Mouse (Mus musculus): ENCODE results near the gene Igsf21. TPM values are rescaled to one million over a fixed set of nuclear protein-coding genes. Genes with fewer than 3 reads are reported as not detected.

The Igsf21 gene
- total and polyA plus RNA-seq, 2 experiments = not detected

- H3K36me3 ChIP-seq (ENCODE audit: control insufficient read depth, insufficient read depth, low read length) = no peaks in the 10 kb centered on the region
- no peaks in the 10 kb centered on the region for H3K79me2 ChIP-seq (ENCODE audit: control insufficient read depth, insufficient read depth, low read length)
- no peaks in the 10 kb centered on the region for H3K4me1 ChIP-seq (ENCODE audit: control insufficient read depth, insufficient read depth, low read length)
- no peak overlapping the region for H3K9ac ChIP-seq (ENCODE audit: low read depth, low read length)
- no peak overlapping the region for H3K4me3 ChIP-seq (ENCODE audit: insufficient read depth, low read depth, low read length)
- H3K27ac ChIP-seq (replicated peaks; ENCODE audit: insufficient read depth, low read depth, low read length) = no peak overlapping the region
- DNase-seq (ENCODE audit: extremely low read depth, low read depth, low spot score) = no peak
- TF ChIP-seq CTCF (IDR thresholded peaks at IDR 0.05; ENCODE audit: low read depth, low read length) (no peak; the same call in 1 of the 2 replicates), POLR2A (IDR thresholded peaks at IDR 0.05; ENCODE audit: extremely low read depth, insufficient read depth, low read length) (no peak)
- H3K27me3 ChIP-seq (ENCODE audit: control insufficient read depth, insufficient read depth, low read length) = no peaks in the 10 kb centered on the region
- 59% methylated on average over 9 of the region's 9 CpGs for WGBS
These were observed 106.1 kb downstream of the Igsf21 start for GRCm38 (mm10) chr4:140140485-140140884.

GRCm38 (mm10) chr4:140138846-140139245 is 107.7 kb downstream of the Igsf21 start:
- Histone ChIP-seq H3K79me2 (ENCODE audit: control insufficient read depth, insufficient read depth, low read length) (no peaks in the 10 kb centered on the region), H3K4me3 (ENCODE audit: insufficient read depth, low read depth, low read length) (no peak overlapping the region), H3K4me1 (ENCODE audit: control insufficient read depth, insufficient read depth, low read length) (no peaks in the 10 kb centered on the region), H3K36me3 (ENCODE audit: control insufficient read depth, insufficient read depth, low read length) (no peaks in the 10 kb centered on the region), H3K9ac (ENCODE audit: low read depth, low read length) (no peak overlapping the region), H3K27me3 (ENCODE audit: control insufficient read depth, insufficient read depth, low read length) (no peaks in the 10 kb centered on the region), H3K27ac (replicated peaks; ENCODE audit: insufficient read depth, low read depth, low read length) (no peak overlapping the region)
- TF ChIP-seq CTCF (IDR thresholded peaks at IDR 0.05; ENCODE audit: low read depth, low read length) = no peak
- DNase-seq (ENCODE audit: extremely low read depth, low read depth, low spot score) = no peak
- 61% methylated on average over 5 of the region's 5 CpGs for WGBS

- 39% methylated on average over 9 of the region's 9 CpGs for WGBS
- Histone ChIP-seq H3K36me3 (ENCODE audit: control insufficient read depth, insufficient read depth, low read length) (no peaks in the 10 kb centered on the region), H3K27ac (replicated peaks; ENCODE audit: insufficient read depth, low read depth, low read length) (no peak overlapping the region), H3K4me1 (ENCODE audit: control insufficient read depth, insufficient read depth, low read length) (no peaks in the 10 kb centered on the region), H3K79me2 (ENCODE audit: control insufficient read depth, insufficient read depth, low read length) (no peaks in the 10 kb centered on the region), H3K27me3 (ENCODE audit: control insufficient read depth, insufficient read depth, low read length) (peaks cover 2% of the 10 kb centered on the region; the same call in 1 of the 2 replicates), H3K9ac (ENCODE audit: low read depth, low read length) (no peak overlapping the region), H3K4me3 (ENCODE audit: insufficient read depth, low read depth, low read length) (no peak overlapping the region)
- DNase-seq (ENCODE audit: extremely low read depth, low read depth, low spot score) = no peak
- no peak for TF ChIP-seq CTCF (IDR thresholded peaks at IDR 0.05; ENCODE audit: low read depth, low read length)
These were observed 114.8 kb downstream of the Igsf21 start for GRCm38 (mm10) chr4:140131625-140132321.

GRCm38 (mm10) chr4:140131201-140131600 is 115.4 kb downstream of the Igsf21 start:
- 16% methylated on average over 5 of the region's 5 CpGs for WGBS

GRCm38 (mm10) chr4:140129553-140130275 is 116.9 kb downstream of the Igsf21 start:
- no peaks in the 10 kb centered on the region for H3K79me2 ChIP-seq (ENCODE audit: control insufficient read depth, insufficient read depth, low read length)
- WGBS = 57% methylated on average over 12 of the region's 12 CpGs
- no peak overlapping the region for H3K4me3 ChIP-seq (ENCODE audit: insufficient read depth, low read depth, low read length)
- no peak overlapping the region for H3K27ac ChIP-seq (replicated peaks; ENCODE audit: insufficient read depth, low read depth, low read length)
- no peak for DNase-seq (ENCODE audit: extremely low read depth, low read depth, low spot score)
- H3K9ac ChIP-seq (ENCODE audit: low read depth, low read length) = no peak overlapping the region
- no peaks in the 10 kb centered on the region for H3K4me1 ChIP-seq (ENCODE audit: control insufficient read depth, insufficient read depth, low read length)
- no peaks in the 10 kb centered on the region for H3K36me3 ChIP-seq (ENCODE audit: control insufficient read depth, insufficient read depth, low read length)
- TF ChIP-seq CTCF (IDR thresholded peaks at IDR 0.05; ENCODE audit: low read depth, low read length) (no peak), POLR2A (IDR thresholded peaks at IDR 0.05; ENCODE audit: extremely low read depth, insufficient read depth, low read length) (no peak)
- H3K27me3 ChIP-seq (ENCODE audit: control insufficient read depth, insufficient read depth, low read length) = peaks cover 2% of the 10 kb centered on the region; the same call in 1 of the 2 replicates

More at GRCm38 (mm10) chr4:140131201-140131600, 115.4 kb downstream of the Igsf21 start:
- Histone ChIP-seq H3K36me3 (ENCODE audit: control insufficient read depth, insufficient read depth, low read length) (no peaks in the 10 kb centered on the region), H3K79me2 (ENCODE audit: control insufficient read depth, insufficient read depth, low read length) (no peaks in the 10 kb centered on the region), H3K27ac (replicated peaks; ENCODE audit: insufficient read depth, low read depth, low read length) (no peak overlapping the region), H3K27me3 (ENCODE audit: control insufficient read depth, insufficient read depth, low read length) (peaks cover 2% of the 10 kb centered on the region; the same call in 1 of the 2 replicates), H3K4me3 (ENCODE audit: insufficient read depth, low read depth, low read length) (no peak overlapping the region), H3K4me1 (ENCODE audit: control insufficient read depth, insufficient read depth, low read length) (no peaks in the 10 kb centered on the region), H3K9ac (ENCODE audit: low read depth, low read length) (no peak overlapping the region)
- TF ChIP-seq POLR2A (IDR thresholded peaks at IDR 0.05; ENCODE audit: extremely low read depth, insufficient read depth, low read length) (no peak), CTCF (IDR thresholded peaks at IDR 0.05; ENCODE audit: low read depth, low read length) (no peak)
- DNase-seq (ENCODE audit: extremely low read depth, low read depth, low spot score) = no peak

- WGBS = 81% methylated on average over 11 of the region's 11 CpGs
- TF ChIP-seq CTCF (IDR thresholded peaks at IDR 0.05; ENCODE audit: low read depth, low read length) (no peak), POLR2A (IDR thresholded peaks at IDR 0.05; ENCODE audit: extremely low read depth, insufficient read depth, low read length) (no peak)
- no peak for DNase-seq (ENCODE audit: extremely low read depth, low read depth, low spot score)
These were observed 118.5 kb downstream of the Igsf21 start for GRCm38 (mm10) chr4:140128116-140128515.

More at GRCm38 (mm10) chr4:140128116-140128515, 118.5 kb downstream of the Igsf21 start:
- H3K27ac ChIP-seq (replicated peaks; ENCODE audit: insufficient read depth, low read depth, low read length) = no peak overlapping the region
- H3K9ac ChIP-seq (ENCODE audit: low read depth, low read length) = no peak overlapping the region
- no peak overlapping the region for H3K4me3 ChIP-seq (ENCODE audit: insufficient read depth, low read depth, low read length)
- no peaks in the 10 kb centered on the region for H3K36me3 ChIP-seq (ENCODE audit: control insufficient read depth, insufficient read depth, low read length)
- H3K4me1 ChIP-seq (ENCODE audit: control insufficient read depth, insufficient read depth, low read length) = no peaks in the 10 kb centered on the region
- no peaks in the 10 kb centered on the region for H3K79me2 ChIP-seq (ENCODE audit: control insufficient read depth, insufficient read depth, low read length)
- no peaks in the 10 kb centered on the region for H3K27me3 ChIP-seq (ENCODE audit: control insufficient read depth, insufficient read depth, low read length)
